Mouse (Mus musculus) granulocyte monocyte progenitor cell, adult 5-6 weeks (primary cell): ENCODE measurements around the gene Angel2. TPM values are rescaled to one million over a fixed set of nuclear protein-coding genes. Genes with fewer than 3 reads are reported as not detected.

Source experiments
- ATAC-seq: replicated peaks from 2 replicates; pipeline ENCODE4 v1.8.0; 2016; ENCODE audit warnings: mild to moderate bottlenecking, moderate TSS enrichment, inconsistent platforms; ENCODE audit not compliant: poor library complexity, severe bottlenecking
- total RNA-seq, 2 experiments: library from RNA; stranded (forward) in 1 of 2; stranded (reverse) in 1 of 2; fragments of 200-712, 200-1000 nt in 1 of 2; fragments of >200 nt in 1 of 2; fragmentation: Nextera tagmentation in 1 of 2; gene quantifications; 2 replicates each; pipeline ENCODE4 v1.2.3; 2014 to 2017

Gene Angel2
- total RNA-seq, 2 experiments from 2014 or later = 27.0 to 29.4 TPM

- peak; percentile 92 for ATAC-seq
Observed at GRCm38 (mm10) chr1:190928370-190929009, 3.6 kb downstream of the Angel2 start.

DNA sequence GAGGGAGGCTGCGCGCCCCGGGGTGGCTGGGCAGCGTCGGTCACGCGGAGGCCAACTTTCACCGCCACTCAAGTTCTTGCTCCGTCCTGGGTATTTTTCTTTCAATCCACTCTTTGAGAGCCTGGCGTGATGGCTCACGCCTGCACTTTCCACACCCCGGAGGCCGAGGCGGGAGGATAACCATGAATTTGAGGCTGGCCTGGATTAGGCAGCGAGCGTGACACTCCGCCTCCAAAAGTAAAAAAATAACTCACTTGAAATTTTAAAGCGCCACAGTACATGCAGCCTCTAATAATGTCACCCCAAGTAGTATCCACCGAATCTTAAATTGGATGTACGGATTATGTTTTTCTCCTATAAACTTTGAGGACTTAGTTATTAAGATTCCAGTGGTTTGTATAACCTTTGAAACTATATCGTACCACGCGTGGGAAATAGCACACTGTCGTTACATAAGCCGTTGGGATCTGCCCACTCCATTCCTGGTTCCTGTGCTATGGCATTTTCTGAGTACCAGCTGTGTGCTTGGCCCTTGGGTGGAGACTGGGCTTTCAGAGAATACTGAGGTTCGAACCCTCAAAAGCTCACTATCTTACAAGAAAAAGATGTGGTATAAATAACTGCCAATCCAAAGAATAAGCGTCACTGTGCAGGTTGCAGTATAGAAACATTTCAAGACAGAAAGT, 4.2 kb downstream of the Angel2 start:
- ATAC-seq = peak; percentile 1; the same call in 1 of the 2 replicates

DNA sequence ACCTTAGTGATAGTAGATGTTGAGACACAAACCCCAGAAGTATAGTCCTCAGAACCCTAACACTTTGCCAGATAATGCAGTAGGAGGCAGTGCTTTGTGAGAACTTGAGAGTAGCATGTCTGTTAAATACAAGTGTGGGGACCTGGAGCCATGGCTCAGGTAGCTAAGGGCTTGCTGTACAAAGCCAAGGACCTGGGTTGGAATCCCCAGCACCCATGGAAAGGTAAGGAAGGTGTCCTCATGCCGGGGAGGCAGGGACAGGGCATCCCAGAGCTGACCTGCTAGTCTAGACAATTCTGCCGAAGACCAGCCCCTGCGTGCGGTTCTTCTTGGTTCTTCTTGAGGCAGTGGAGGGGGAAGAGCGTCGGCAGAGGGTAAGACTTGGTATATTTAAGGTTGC, 5.3 kb downstream of the Angel2 start:
- no peak for ATAC-seq

- no peak for ATAC-seq
Observed at GRCm38 (mm10) chr1:190939803-190940202, 14.9 kb downstream of the Angel2 start.

- peak; percentile 98 for ATAC-seq
Observed at GRCm38 (mm10) chr1:190944109-190944760, 19.3 kb downstream of the Angel2 start.

DNA sequence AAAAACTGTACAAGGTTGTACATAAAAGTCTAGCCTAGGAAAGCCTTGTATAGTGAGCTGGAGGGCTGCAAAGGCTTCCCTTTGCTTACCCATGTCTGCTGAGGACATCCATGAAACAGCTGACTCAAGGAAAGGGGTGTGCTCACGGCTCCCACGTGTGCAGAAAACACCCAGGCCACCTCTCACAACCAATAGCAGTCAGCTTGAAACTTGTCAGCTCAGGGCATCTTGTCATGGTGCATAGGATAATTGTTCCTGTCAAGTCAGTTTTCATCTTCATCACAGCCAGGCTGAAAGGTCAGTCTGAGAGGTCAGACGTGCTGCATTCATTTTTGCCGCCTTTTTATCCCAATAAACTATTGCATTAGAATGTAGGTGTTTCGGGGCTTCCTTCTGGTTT, 23.1 kb downstream of the Angel2 start:
- ATAC-seq = no peak

GRCm38 (mm10) chr1:190948439-190948838, 23.5 kb downstream of the Angel2 start:
- ATAC-seq = no peak

DNA sequence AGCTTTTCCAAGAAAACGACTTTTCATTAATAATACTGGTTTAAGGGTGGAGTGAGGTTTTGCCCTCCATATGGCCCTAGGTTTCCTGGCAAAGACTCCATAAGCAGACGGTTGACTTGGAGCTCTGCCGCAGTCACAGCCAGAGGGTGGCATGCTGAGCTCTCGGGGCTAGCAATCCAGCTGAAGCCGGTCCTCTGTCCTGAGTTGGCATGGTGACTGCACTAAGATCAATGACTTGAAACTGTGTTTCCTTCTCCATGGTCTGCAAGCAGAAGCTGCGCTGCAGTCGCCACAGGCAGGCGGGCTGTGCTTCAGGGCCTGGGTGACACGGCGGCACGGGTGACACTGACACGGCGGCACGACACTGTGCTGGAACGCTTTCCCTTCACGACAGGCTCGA, 23.9 kb downstream of the Angel2 start:
- no peak for ATAC-seq

DNA sequence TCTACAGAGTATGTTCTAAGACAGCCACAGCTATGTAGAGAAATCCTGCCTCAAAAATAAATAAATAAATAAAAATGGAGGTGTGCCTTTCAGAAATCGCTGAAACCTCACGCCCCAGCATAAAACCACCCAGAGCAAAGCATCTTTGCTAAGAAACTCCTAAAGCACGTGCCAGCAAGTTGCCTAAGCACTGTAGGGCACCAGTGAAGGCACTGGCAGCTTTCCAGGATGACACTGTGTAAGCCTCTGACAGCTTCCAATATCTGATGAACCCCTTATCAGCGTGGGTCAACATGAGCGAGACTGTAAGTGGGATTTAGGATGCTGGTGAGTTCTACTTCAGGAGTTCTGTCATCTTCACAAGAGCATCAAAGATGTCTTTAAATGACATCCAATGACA, 26.1 kb downstream of the Angel2 start:
- no peak for ATAC-seq

DNA sequence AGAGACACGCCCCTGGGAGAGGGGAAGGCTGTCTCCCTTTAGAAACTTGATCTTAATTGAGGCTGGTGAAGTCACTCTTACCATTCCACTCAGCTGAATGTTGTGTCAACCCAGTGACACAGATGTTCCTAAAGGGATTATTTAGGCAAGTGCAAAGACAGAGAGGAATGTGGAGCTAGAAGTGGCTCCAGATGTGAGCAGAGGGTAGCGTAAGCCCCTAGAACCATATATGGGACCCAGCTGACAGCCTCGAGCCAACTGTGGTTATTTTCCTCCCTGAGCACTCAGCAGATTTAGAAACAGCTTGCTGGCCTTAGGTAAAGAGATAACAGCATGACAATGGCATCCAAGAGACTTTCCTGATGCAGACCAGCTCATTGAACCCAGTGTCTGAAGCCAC, 28.1 kb downstream of the Angel2 start:
- ATAC-seq = no peak

GRCm38 (mm10) chr1:190958821-190959220, 33.9 kb downstream of the Angel2 start:
- no peak for ATAC-seq

DNA sequence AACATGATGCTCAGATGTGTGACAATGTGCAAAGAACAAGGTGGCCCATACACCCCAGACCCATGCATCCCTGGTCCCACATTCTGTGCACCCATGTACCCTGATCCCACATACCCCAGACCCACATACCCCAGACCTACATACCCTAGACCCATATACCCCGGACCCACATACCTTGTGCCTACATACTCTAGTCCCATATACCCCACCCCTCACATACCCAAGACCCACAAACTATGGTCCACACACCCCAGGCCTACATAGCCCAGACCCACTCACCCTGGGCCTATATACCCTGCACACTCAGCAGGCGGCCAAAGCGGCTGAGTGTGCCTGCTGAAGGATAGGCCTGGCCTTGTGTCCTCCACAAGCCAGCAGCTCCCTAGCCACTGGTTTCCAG, 37.8 kb downstream of the Angel2 start:
- ATAC-seq = no peak

GRCm38 (mm10) chr1:190964992-190965780, 40.3 kb downstream of the Angel2 start:
- no peak for ATAC-seq

DNA sequence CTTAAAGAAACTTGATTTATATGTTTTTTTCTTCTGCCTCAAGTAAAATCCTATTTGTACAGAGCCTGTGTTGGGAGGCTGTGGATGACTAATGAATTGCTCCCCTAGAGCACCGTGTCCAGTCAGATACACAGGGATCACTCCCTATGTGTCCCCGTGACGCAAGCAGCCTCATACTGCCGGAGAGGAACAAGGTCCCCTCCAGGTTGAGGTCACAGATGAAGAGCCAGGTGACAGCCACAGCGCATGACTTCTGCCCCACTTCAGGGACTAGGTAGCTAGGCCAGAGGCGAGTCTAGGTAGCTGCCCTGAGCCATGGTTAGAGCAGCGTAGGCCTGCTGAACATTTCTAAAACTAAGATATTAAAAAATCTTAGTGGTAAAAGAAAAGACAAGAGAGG, 43.1 kb downstream of the Angel2 start:
- no peak for ATAC-seq

DNA sequence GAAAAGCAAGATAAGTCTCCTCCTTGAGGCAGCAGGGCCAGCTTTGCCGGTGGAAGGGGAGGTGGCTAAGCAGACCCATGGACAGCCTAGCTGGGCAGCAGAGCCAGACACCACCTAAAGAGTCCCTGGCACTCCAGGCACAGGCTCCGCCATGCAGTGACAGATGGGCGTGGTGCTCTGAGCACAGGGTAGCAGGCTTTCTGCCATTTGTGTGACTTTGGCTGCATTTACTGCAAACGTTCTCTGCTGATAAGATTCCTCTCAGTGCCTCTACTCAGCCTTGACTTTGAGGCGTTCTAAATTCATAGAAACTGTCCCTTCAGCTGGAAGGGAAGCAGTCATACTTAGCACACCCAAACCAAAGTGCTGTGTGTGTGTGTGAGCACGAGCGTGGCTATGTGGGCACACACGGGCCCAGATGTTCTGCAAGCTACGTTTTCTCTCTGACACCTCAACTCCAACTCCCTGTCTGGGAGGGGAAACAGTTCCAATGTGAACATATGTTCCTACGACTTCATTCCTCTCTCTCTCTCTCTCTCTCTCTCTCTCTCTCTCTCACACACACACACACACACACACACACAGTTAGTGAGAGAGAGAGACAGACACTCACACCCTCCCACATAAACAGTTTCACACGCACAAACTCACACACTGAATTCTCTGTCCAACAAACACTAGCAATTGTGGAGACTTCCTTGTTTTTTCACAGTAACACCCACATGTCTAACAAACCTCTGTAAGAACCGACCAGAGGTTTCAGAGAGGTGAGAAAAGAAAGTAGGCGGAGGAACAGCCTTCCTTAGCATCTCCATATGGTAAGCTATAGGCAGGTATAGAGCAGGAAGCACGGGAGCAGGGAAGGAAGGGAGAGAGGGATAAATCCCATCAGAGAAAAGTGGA, 47.0 kb downstream of the Angel2 start:
- ATAC-seq = no peak

GRCm38 (mm10) chr1:190972612-190973192, 47.8 kb downstream of the Angel2 start:
- ATAC-seq = no peak

DNA sequence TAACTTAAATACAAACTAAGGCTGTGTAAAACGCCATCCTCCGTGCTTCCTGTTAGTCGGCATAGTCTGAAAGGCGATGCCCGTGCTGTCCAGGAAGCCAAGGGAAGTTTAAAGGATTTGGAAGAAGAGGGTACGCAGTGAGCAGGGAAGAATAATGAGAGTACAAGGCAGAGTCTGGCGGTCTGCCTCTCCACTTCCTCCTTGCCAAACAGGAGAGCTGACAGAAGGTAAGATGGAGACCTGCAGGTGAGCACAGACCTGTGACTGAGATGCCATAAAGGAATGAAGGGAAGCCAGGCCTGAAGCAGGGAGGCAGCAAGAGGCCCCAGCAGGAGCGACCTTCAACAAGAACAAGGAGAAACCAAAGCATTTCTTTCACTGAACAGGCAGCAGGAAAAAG, 49.3 kb downstream of the Angel2 start:
- no peak for ATAC-seq

GRCm38 (mm10) chr1:190974833-190975232, 49.9 kb downstream of the Angel2 start:
- no peak for ATAC-seq

DNA sequence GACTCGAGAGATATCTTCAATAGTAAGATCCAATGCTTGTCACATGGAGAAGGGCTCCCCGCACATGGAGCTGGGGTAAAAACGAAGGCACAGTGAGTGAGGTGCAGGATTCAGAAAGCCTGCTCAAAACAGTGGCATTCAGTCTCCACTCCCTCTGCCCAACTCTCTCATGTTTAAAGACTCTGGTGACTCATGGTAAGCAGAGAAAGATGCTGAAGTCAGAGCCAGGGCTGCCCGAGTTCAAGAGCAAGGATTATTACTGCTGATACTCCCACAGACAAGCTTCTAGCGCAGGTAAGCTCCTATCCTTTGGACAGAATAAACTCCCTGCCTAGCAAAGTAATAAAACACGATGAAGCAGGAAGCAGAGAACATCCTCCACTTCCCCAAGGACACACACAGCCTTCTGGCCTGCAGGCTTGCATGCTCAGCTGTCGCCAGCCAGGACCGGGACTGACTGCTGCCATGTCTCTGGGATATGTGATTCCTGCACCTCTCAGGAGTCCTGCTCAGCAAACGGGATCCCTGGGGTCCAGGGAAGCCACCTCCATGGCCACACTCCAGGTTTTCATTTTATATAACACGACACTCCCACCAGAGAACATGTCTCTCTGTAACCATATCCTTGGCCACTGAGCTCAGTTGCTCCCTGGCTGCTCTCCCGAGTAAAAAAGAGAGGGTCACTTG, 52.1 kb downstream of the Angel2 start:
- no peak for ATAC-seq
